Mouse (Mus musculus) midbrain, embryonic 11.5 days (tissue): ENCODE data around the gene Cdh23. TPM values are rescaled to one million over a fixed set of nuclear protein-coding genes. Genes with fewer than 3 reads are reported as not detected.

ENCODE experiments used
- ATAC-seq: fragments of 200-750 bp; cut with Nextera tagmentation; 2 replicates; pipeline ENCODE4 v1.8.0; 2017; ENCODE audit warnings: moderate TSS enrichment, moderate library complexity; ENCODE audit not compliant: low FRiP score
- DNase-seq: peaks from one replicate; pipeline ENCODE4 v3.0.0; 2015; ENCODE audit warnings: low spot score; ENCODE audit errors: missing footprints
- H3K27ac ChIP-seq: fragments of 300-500 bp; sonication (generic); 2 replicates; pipeline ENCODE4 v1.5.1; 2014; ENCODE audit warnings: low read depth, low read length
- H3K27me3 ChIP-seq: fragments of 300-500 bp; sonication (generic); 2 replicates; pipeline ENCODE4 v1.6.1; 2014; ENCODE audit warnings: mild to moderate bottlenecking, low read length, moderate library complexity, mixed read lengths; ENCODE audit not compliant: control insufficient read depth, insufficient read depth
- H3K36me3 ChIP-seq: fragments of 300-500 bp; sonication (generic); 2 replicates; pipeline ENCODE4 v1.6.1; 2014; ENCODE audit warnings: mild to moderate bottlenecking, low read length, moderate library complexity, mixed read lengths; ENCODE audit not compliant: control insufficient read depth, insufficient read depth
- H3K4me1 ChIP-seq: fragments of 300-500 bp; sonication (generic); 2 replicates; pipeline ENCODE4 v1.6.1; 2014; ENCODE audit warnings: low read length; ENCODE audit not compliant: control insufficient read depth, insufficient read depth
- H3K4me2 ChIP-seq: fragments of 300-500 bp; sonication (generic); 2 replicates; pipeline ENCODE4 v1.6.1; 2014; ENCODE audit warnings: mild to moderate bottlenecking, moderate library complexity
- H3K4me3 ChIP-seq: fragments of 300-500 bp; sonication (generic); 2 replicates; pipeline ENCODE4 v1.5.1; 2014; ENCODE audit warnings: low read depth, low read length
- H3K9ac ChIP-seq: fragments of 300-500 bp; sonication (generic); 2 replicates; pipeline ENCODE4 v1.6.1; 2014; ENCODE audit warnings: low read length
- H3K9me3 ChIP-seq: fragments of 300-500 bp; sonication (generic); 2 replicates; pipeline ENCODE4 v1.6.1; 2016; ENCODE audit warnings: low read length; ENCODE audit not compliant: control insufficient read depth
- WGBS: fragments of 180-500 bp; shearing (Covaris S2); extraction: QIAGEN DNeasy Blood & Tissue Kit; methylation state at CpG from one replicate; pipeline ENCODE4 v1.1.7; 2014; 5-methylcytosine and 5-hydroxymethylcytosine counted together
- polyA plus RNA-seq: library from polyadenylated mRNA; unstranded; fragments of >200 nt; fragmentation: Nextera tagmentation; extraction: Ambion mirVana; gene quantifications from 2 replicates; pipeline ENCODE4 v1.2.1, GENCODE M21; 2014

Gene Cdh23
- polyA plus RNA-seq, 1 experiment from 2014 or later = 0.71 TPM

DNA sequence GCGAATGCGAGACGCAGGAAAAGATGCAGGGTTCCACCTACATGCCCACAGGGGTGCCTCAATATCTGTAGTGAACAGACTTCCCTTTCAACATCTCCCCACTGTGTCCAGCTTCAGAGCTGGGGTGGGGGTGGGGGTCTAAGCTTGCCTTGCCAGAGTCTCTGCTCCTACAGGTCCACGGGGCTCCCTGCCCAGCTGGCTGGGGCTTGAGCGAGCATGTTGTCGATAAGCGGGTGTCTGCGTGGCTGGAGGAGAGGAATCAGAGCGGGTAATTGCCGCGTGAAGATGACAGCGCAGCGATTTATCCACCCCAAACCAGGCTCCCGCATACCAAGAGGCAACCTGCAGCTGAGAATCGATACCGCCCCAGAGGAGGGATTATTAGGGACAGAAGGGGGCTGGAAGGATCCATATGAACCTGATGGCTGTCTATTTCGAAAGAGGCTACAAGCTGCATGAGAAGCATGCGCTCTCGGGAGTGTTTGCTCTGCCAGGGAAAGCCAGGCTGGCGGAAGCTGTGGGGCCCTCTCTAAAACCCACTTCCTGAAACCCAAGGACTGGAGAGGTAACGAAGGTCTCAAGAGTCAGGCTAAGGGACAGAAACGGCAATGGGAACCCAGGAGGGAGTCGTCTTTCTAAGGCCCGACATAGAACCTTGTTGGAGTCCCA lies 129.8 kb downstream of the Cdh23 start:
- Histone ChIP-seq H3K9me3 (no peaks in the 10 kb centered on the region), H3K27ac (no peak overlapping the region), H3K27me3 (no peaks in the 10 kb centered on the region), H3K4me2 (no peak overlapping the region), H3K36me3 (no peaks in the 10 kb centered on the region), H3K4me1 (no peaks in the 10 kb centered on the region), H3K9ac (no peak overlapping the region), H3K4me3 (no peak overlapping the region)
- ATAC-seq (0 out of 2 replicates have a peak, but pooled peaks have one; percentile 30), DNase-seq (peak; percentile 84)
- 48% methylated on average over 24 of the region's 24 CpGs for WGBS

DNA sequence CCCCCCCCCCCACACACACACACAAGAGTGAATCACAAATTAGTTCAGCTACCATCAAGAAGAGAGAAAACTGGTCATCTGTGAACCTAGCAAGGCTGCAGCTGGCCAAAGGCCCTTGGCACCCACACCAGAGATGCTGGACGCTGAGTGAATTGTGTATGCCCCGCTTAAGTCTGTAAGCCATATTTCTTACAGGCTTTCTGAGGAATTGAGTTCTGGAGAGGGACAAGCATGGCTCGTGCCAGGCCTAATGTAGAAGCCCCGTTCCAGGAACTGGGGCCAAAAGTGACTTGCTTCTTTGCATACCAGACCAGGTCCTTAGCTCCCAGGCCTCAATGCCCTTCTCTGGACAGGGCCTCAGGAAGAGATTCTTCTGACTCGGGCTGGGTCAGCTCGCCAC lies 132.2 kb downstream of the Cdh23 start:
- no peaks in the 10 kb centered on the region for H3K36me3 ChIP-seq
- 83% methylated on average over 6 of the region's 6 CpGs for WGBS
- no peak overlapping the region for H3K4me2 ChIP-seq
- no peak overlapping the region for H3K9ac ChIP-seq
- DNase-seq (no peak), ATAC-seq (no peak)
- H3K27ac ChIP-seq = no peak overlapping the region
- no peaks in the 10 kb centered on the region for H3K9me3 ChIP-seq
- no peaks in the 10 kb centered on the region for H3K4me1 ChIP-seq
- H3K4me3 ChIP-seq = no peak overlapping the region
- no peaks in the 10 kb centered on the region for H3K27me3 ChIP-seq

GRCm38 (mm10) chr10:60562946-60563345 lies 133.3 kb downstream of the Cdh23 start:
- Histone ChIP-seq H3K9ac (no peak overlapping the region), H3K27me3 (no peaks in the 10 kb centered on the region), H3K4me1 (no peaks in the 10 kb centered on the region), H3K4me3 (no peak overlapping the region), H3K36me3 (no peaks in the 10 kb centered on the region), H3K27ac (no peak overlapping the region), H3K4me2 (no peak overlapping the region), H3K9me3 (no peaks in the 10 kb centered on the region)
- 15% methylated on average over 7 of the region's 7 CpGs for WGBS
- DNase-seq (peak; percentile 81), ATAC-seq (no peak)

DNA sequence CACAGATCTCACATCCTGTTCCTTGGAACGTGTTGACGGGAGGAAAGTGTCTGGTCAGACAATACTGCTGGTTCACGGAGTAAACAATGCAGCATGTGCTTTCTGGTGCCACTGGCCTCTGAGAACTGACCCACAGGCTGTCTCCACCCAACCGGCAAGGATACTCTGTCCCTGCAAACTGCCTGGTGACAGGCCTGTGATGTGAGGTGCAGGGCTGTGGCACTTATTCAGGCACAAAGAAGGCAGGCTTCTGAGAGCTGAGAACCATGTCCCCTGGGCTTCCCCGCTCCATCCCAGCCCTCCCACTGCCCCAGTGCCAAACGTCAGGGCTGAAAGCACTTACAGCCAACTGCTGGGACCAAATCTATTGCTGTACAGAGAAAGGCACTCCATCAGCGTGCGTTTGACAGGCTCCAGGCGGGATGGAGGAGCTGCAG lies 137.8 kb downstream of the Cdh23 start:
- Histone ChIP-seq H3K9me3 (no peaks in the 10 kb centered on the region), H3K4me1 (no peaks in the 10 kb centered on the region), H3K27ac (no peak overlapping the region), H3K36me3 (no peaks in the 10 kb centered on the region), H3K9ac (no peak overlapping the region), H3K4me2 (no peak overlapping the region), H3K27me3 (no peaks in the 10 kb centered on the region), H3K4me3 (no peak overlapping the region)
- DNase-seq (peak; percentile 76), ATAC-seq (no peak)
- WGBS = 45% methylated on average over 9 of the region's 9 CpGs

DNA sequence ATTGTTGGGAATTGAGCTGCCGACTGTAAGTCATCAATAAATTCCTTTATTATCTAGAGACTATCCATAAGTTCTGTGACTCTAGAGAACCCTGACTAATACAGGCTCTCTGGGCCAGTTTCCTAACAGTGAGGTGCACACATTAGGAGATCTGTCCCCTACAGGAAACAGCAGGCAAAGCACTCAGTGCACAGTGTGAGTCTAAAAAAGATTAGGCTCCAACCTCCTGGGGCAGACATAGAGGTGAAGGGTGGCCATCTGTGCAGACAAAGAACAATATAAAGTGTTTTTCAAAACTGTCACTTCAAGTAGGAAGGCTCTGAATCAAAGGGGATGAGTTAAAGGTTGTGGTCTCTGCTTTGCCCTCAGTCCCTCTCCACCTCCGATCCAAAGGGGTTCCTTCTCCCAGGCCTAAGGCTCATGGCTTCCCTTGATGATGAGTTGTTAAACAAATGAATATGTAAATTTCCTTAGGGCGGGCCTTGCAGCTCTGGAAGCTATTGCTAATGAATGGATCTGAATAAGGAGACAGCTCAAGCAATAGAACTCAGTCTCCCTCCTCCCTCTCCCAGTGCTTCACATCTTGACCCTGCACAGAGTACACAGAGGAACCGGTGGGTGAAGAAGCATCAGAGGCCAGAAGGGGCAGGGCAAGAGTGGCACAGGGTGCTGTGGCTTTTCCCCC lies 143.2 kb downstream of the Cdh23 start:
- Histone ChIP-seq H3K36me3 (no peaks in the 10 kb centered on the region), H3K4me3 (no peak overlapping the region), H3K4me1 (no peaks in the 10 kb centered on the region), H3K27ac (no peak overlapping the region), H3K9me3 (no peaks in the 10 kb centered on the region), H3K4me2 (no peak overlapping the region), H3K9ac (no peak overlapping the region), H3K27me3 (no peaks in the 10 kb centered on the region)
- 55% methylated on average over 3 of the region's 4 CpGs for WGBS
- ATAC-seq = no peak
- peak; percentile 37 for DNase-seq

DNA sequence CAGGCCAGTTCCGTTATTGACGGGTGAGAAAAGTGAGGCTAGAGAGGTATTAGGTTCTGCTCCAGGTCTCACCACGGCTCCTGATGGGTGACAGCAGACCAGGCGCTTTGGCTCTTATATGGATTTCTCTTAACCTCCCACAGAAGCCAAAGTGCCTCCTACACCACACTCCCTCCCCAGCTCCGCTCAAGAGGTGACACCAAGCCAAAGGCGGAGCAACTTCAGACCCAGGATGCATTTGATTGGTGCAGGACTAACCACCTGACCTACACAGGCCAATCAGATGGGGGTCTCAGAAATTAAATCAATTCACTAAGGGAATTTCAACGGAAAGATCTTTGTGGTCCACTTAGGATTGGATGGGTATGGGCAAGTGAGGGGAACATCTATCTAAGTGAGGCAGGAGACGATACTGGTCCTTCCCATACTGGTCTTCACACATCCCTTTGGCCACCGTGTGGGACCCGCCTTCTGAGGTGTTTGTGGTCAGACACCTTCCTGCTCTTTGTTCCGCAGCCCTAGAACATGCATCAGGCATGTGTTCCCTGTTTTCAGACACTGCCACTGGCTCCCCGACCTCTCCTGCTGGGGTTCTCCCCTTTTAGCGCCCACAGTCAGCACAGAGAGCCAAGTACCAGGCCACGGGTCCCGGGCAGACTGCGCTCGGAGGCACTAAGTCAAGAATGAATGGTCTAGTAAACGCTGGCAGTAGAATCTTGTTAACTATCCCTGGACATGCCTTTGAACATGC lies 157.0 kb downstream of the Cdh23 start:
- no peak for ATAC-seq
- Histone ChIP-seq H3K4me3 (no peak overlapping the region), H3K27ac (no peak overlapping the region), H3K9me3 (no peaks in the 10 kb centered on the region), H3K9ac (no peak overlapping the region), H3K27me3 (no peaks in the 10 kb centered on the region), H3K4me2 (no peak overlapping the region), H3K36me3 (no peaks in the 10 kb centered on the region), H3K4me1 (no peaks in the 10 kb centered on the region)
- DNase-seq = no peak
- WGBS = 81% methylated on average over 18 of the region's 18 CpGs

GRCm38 (mm10) chr10:60536098-60536811 lies 160.0 kb downstream of the Cdh23 start:
- Histone ChIP-seq H3K4me1 (no peaks in the 10 kb centered on the region), H3K27me3 (no peaks in the 10 kb centered on the region; the same call in 1 of the 2 replicates), H3K36me3 (no peaks in the 10 kb centered on the region), H3K9me3 (no peaks in the 10 kb centered on the region), H3K27ac (no peak overlapping the region), H3K4me2 (peak overlapping the region; percentile 8; the same call in 1 of the 2 replicates), H3K4me3 (no peak overlapping the region), H3K9ac (peak overlapping the region; percentile 14; the same call in 1 of the 2 replicates)
- peak; percentile 44; the same call in 1 of the 2 replicates for ATAC-seq
- peak; percentile 87 for DNase-seq
- WGBS = 22% methylated on average over 12 of the region's 14 CpGs

DNA sequence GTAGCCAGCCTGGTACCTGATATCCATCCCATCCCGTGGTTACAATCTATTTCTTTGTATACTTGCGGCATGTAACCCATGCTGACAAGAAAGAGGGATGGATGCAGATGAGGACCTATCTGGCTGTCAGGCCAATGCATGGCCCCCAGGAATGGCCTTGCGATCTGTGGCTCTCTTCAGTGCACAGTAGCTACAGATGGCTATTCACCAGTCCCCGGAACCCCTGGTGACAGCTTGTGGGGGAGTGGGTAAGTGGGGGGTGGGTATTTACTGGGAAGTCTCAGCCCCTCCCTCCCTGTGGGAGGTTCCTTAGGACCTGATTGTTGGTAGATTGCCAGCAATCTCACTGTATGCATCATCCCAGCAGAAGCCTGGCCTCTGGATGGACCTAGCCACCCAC lies 163.8 kb downstream of the Cdh23 start:
- peaks cover 5% of the 10 kb centered on the region; the same call in 1 of the 2 replicates for H3K4me1 ChIP-seq
- H3K27me3 ChIP-seq = no peaks in the 10 kb centered on the region; the same call in 1 of the 2 replicates
- no peak overlapping the region for H3K4me3 ChIP-seq
- no peaks in the 10 kb centered on the region for H3K9me3 ChIP-seq
- no peak overlapping the region for H3K4me2 ChIP-seq
- H3K9ac ChIP-seq = no peak overlapping the region
- H3K36me3 ChIP-seq = no peaks in the 10 kb centered on the region
- ATAC-seq (no peak), DNase-seq (peak; percentile 62)
- 71% methylated on average over 4 of the region's 4 CpGs for WGBS
- H3K27ac ChIP-seq = no peak overlapping the region
